Mouse (Mus musculus) heart, postnatal 0 days (tissue): Measurements from ENCODE around the gene Cryl1.

Source experiments
- CTCF ChIP-seq: IDR thresholded peaks from 2 replicates; pipeline ENCODE4 v1.5.1; 2016; ENCODE audit warnings: antibody characterized with exemption, control low read depth, low read depth
- EP300 ChIP-seq: IDR thresholded peaks from 2 replicates; pipeline ENCODE4 v1.6.1; 2016; ENCODE audit warnings: antibody characterized with exemption, low read depth

DNA sequence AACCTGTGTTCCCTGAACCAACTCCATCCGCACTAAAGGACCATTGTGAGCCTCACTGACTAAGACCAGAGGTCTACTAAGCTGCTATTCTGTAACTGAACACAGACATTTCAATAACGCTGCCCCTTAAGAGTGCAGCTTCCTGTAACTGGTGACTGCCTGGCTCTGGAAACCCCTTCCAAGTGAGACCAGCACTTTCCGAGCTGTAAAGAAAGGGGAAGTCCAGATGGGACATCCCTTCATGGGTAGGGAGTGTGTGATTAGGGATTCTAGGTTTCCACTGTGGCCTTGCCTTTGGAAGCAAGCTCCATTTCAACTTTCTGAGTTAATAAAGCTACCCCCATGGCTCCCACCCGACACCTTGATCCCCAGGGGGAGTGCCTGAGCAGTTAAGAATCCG, 41.3 kb downstream of the Cryl1 start:
- TF ChIP-seq CTCF (no peak), EP300 (no peak)
